Mouse (Mus musculus) brain, adult 2 months (tissue): Measurements from ENCODE around the gene Bcam.

Experiments used
- DNase-seq: peaks from one replicate; pipeline ENCODE4 v3.0.0; 2011; ENCODE audit warnings: low read depth, low spot score

Gene Bcam

GRCm38 (mm10) chr7:19754065-19754464, 16.8 kb downstream of the Bcam start:
- no peak for DNase-seq

- no peak for DNase-seq
Observed at GRCm38 (mm10) chr7:19753587-19753986, 17.2 kb downstream of the Bcam start.

GRCm38 (mm10) chr7:19752652-19753051, 18.2 kb downstream of the Bcam start:
- no peak for DNase-seq

- no peak for DNase-seq
Observed at GRCm38 (mm10) chr7:19751070-19751383, 19.8 kb downstream of the Bcam start.

GRCm38 (mm10) chr7:19750217-19751069, 20.4 kb downstream of the Bcam start, which contains the start of gene Nectin2:
Nectin2 (minus strand) TSS chr7:19750483.
- peak; percentile 79 for DNase-seq

- DNase-seq = peak; percentile 92
Observed at GRCm38 (mm10) chr7:19749389-19750216, 21.2 kb downstream of the Bcam start.

GRCm38 (mm10) chr7:19748219-19749195, 22.3 kb downstream of the Bcam start:
- DNase-seq = no peak

- DNase-seq = no peak
Observed at GRCm38 (mm10) chr7:19747420-19748218, 23.2 kb downstream of the Bcam start.

GRCm38 (mm10) chr7:19746426-19747201, 24.2 kb downstream of the Bcam start:
- no peak for DNase-seq

GRCm38 (mm10) chr7:19745971-19746370, 24.8 kb downstream of the Bcam start:
- no peak for DNase-seq

- DNase-seq = no peak
Observed at GRCm38 (mm10) chr7:19744590-19745385, 26.0 kb downstream of the Bcam start.

GRCm38 (mm10) chr7:19743791-19744190, 27.0 kb downstream of the Bcam start:
- DNase-seq = no peak

GRCm38 (mm10) chr7:19742468-19742867, 28.3 kb downstream of the Bcam start:
- no peak for DNase-seq

GRCm38 (mm10) chr7:19741329-19742031, 29.3 kb downstream of the Bcam start:
- DNase-seq = no peak

GRCm38 (mm10) chr7:19740269-19740668, 30.5 kb downstream of the Bcam start:
- no peak for DNase-seq

- no peak for DNase-seq
Observed at GRCm38 (mm10) chr7:19738771-19739170, 32.0 kb downstream of the Bcam start.

GRCm38 (mm10) chr7:19736389-19737057, 34.3 kb downstream of the Bcam start:
- DNase-seq = no peak

GRCm38 (mm10) chr7:19734178-19734666, 36.6 kb downstream of the Bcam start:
- DNase-seq = no peak
